Mouse (Mus musculus): ENCODE measurements around the gene Rpusd1. TPM values are rescaled to one million over a fixed set of nuclear protein-coding genes. Genes with fewer than 3 reads are reported as not detected.

Rpusd1 gene
- polyA plus RNA-seq, 1 experiment from 2014 or later = 27.0 TPM

GRCm38 (mm10) chr17:25769331-25769730, 41.9 kb downstream of the Rpusd1 start:
- no peak overlapping the region for H3K27ac ChIP-seq
- no peak for DNase-seq (ENCODE audit: low spot score)
- peaks cover 23% of the 10 kb centered on the region for H3K4me1 ChIP-seq
- WGBS = 56% methylated on average over 9 of the region's 9 CpGs
- peaks cover 6% of the 10 kb centered on the region for H3K27me3 ChIP-seq (ENCODE audit: low read depth, poor library complexity, severe bottlenecking)
- no peaks in the 10 kb centered on the region for H3K36me3 ChIP-seq
- no peak overlapping the region; the same call in 1 of the 2 replicates for H3K4me3 ChIP-seq
- no peaks in the 10 kb centered on the region for H3K9me3 ChIP-seq (replicated peaks)

DNA sequence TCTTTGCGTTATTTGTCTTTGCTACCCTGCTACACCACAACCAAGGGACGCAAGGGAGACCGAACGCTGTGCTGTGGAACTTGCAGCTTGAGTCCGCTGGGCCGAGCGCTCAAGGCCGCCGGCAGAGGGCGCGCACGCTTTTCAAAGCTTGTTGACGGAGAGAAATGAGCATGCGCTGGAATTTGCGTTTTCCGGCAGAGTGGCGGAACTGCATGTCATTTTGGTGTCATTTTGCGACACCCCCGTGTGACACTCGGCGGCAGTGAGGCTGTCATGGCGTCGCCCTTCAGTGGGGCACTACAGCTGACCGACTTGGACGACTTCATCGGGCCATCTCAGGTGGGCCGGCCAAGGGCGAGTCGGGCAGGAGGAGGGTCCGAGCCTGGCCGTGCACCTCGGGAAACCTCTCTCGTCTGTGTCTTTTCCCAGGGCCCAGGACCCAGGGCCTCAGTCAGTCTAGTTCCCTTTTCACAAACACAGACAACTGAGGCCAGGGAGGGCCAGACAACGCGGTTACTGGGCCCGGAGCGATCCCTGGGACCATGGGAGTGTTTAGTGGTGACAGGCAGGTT, 46.2 kb downstream of the Rpusd1 start, which contains the start of gene Narfl:
TSS of gene Narfl (plus strand) at position 228 of the 572 bp plus-strand sequence.
- H3K27me3 ChIP-seq (ENCODE audit: low read depth, poor library complexity, severe bottlenecking) = peaks cover 6% of the 10 kb centered on the region
- under 1% methylated on average over 37 of the region's 37 CpGs for WGBS
- peak within 1 kb of the TSS; percentile 66 for H3K4me3 ChIP-seq
- no peaks in the 10 kb centered on the region for H3K9me3 ChIP-seq (replicated peaks)
- H3K27ac ChIP-seq = peak within 1 kb of the TSS; percentile 69
- peak; percentile 100 for DNase-seq (ENCODE audit: low spot score)
- H3K36me3 ChIP-seq = peaks cover 8% of the 10 kb centered on the region
- H3K4me1 ChIP-seq = peaks cover 23% of the 10 kb centered on the region

DNA sequence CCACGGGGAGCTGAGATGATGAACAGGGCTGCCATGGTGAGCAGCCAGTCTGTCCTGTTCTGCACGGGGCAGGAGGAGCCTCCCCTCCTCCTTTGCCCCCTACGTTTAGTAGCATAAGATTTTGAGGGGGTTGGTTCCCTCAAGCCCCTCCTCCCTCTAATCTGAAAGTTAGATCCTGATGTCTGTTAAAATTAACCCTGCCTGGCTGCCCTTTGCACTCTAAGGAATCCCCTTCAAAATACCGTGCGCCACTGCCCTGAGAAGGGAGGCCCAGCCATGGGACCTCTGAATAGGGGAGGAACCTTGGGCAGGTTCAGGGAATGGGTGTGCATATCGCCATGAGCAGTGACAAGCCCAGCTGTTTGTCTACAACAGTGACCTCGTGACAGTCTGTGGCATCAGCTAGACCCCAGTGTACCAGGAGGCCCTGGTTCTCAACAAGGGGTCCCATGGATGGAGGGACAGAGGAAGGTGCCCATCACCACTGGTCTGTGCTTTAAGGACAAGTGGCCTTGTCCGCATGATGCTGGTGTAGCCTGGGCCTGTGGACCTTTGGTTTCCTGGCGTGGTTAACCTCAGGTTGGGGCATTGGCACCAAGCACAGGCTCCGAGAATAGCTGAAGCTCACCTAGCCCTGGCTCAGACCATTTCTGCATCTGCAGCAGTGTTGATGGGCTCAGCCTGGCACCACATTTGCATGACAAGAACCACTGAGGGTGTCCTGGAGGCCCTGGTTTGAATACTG, 48.0 kb downstream of the Rpusd1 start:
- DNase-seq (ENCODE audit: low spot score) = no peak
- no peaks in the 10 kb centered on the region for H3K9me3 ChIP-seq (replicated peaks)
- H3K36me3 ChIP-seq = peaks cover 20% of the 10 kb centered on the region
- H3K4me3 ChIP-seq = no peak overlapping the region
- H3K27me3 ChIP-seq (ENCODE audit: low read depth, poor library complexity, severe bottlenecking) = no peaks in the 10 kb centered on the region
- no peak overlapping the region for H3K27ac ChIP-seq
- peaks cover 19% of the 10 kb centered on the region for H3K4me1 ChIP-seq
- WGBS = 81% methylated on average over 10 of the region's 10 CpGs

GRCm38 (mm10) chr17:25777948-25778347, 50.5 kb downstream of the Rpusd1 start:
- Histone ChIP-seq H3K9me3 (replicated peaks) (no peaks in the 10 kb centered on the region), H3K4me3 (no peak overlapping the region), H3K36me3 (peaks cover 44% of the 10 kb centered on the region), H3K4me1 (peaks cover 21% of the 10 kb centered on the region), H3K27ac (no peak overlapping the region), H3K27me3 (ENCODE audit: low read depth, poor library complexity, severe bottlenecking) (no peaks in the 10 kb centered on the region)
- no peak for DNase-seq (ENCODE audit: low spot score)
- WGBS = 96% methylated on average over 5 of the region's 5 CpGs

Small RNA genes lying within 50 kb of the gene (microRNA-seq; reads per million reads assigned to microRNA genes)
- not detected for gene Gm25083
- not detected for gene Mir6966

Other genes starting within 250 kb of the Rpusd1 start
- 0.20 TPM in 1 of 2 replicates, not detected in the other for gene Sstr5, start 230.4 kb upstream of the Rpusd1 start, polyA plus RNA-seq (2016; fragmentation: Nextera tagmentation; extraction: Ambion mirVana)
- 11.1 and 13.1 TPM in 2 replicates for gene Sox8, start 157.0 kb upstream of the Rpusd1 start, polyA plus RNA-seq (2016; fragmentation: Nextera tagmentation; extraction: Ambion mirVana)
- gene Lmf1, start 148.6 kb upstream of the Rpusd1 start, polyA plus RNA-seq (2016; fragmentation: Nextera tagmentation; extraction: Ambion mirVana) = 28.9 and 29.0 TPM in 2 replicates
- gene Gng13, start 10.5 kb upstream of the Rpusd1 start, polyA plus RNA-seq (2016; fragmentation: Nextera tagmentation; extraction: Ambion mirVana) = 2.0 TPM in 2 replicates
- gene Chtf18, start 251 bp upstream of the Rpusd1 start, polyA plus RNA-seq (2016; fragmentation: Nextera tagmentation; extraction: Ambion mirVana) = 68.5 and 71.9 TPM in 2 replicates
- not detected in 2 replicates for gene Mslnl, start 8.4 kb downstream of the Rpusd1 start, polyA plus RNA-seq (2016; fragmentation: Nextera tagmentation; extraction: Ambion mirVana)
- gene Msln, start 26.7 kb downstream of the Rpusd1 start, polyA plus RNA-seq (2016; fragmentation: Nextera tagmentation; extraction: Ambion mirVana) = 0.98 TPM in 1 of 2 replicates, not detected in the other
- 21.2 and 26.8 TPM in 2 replicates for gene Narfl, start 46.1 kb downstream of the Rpusd1 start, polyA plus RNA-seq (2016; fragmentation: Nextera tagmentation; extraction: Ambion mirVana)
- 59.7 and 80.7 TPM in 2 replicates for gene Haghl, start 58.0 kb downstream of the Rpusd1 start, polyA plus RNA-seq (2016; fragmentation: Nextera tagmentation; extraction: Ambion mirVana)
- 0.44 and 0.50 TPM in 2 replicates for gene Ccdc78, start 58.9 kb downstream of the Rpusd1 start, polyA plus RNA-seq (2016; fragmentation: Nextera tagmentation; extraction: Ambion mirVana)
- gene Fam173a, start 65.2 kb downstream of the Rpusd1 start, polyA plus RNA-seq (2016; fragmentation: Nextera tagmentation; extraction: Ambion mirVana) = 55.6 and 63.3 TPM in 2 replicates
- gene AC134908.4, start 68.0 kb downstream of the Rpusd1 start, polyA plus RNA-seq (2016; fragmentation: Nextera tagmentation; extraction: Ambion mirVana) = 0.76 TPM in 1 of 2 replicates, not detected in the other
- gene Metrn, start 69.5 kb downstream of the Rpusd1 start, polyA plus RNA-seq (2016; fragmentation: Nextera tagmentation; extraction: Ambion mirVana) = 87.5 and 112 TPM in 2 replicates
- gene Fbxl16, start 81.4 kb downstream of the Rpusd1 start, polyA plus RNA-seq (2016; fragmentation: Nextera tagmentation; extraction: Ambion mirVana) = 1.0 and 1.5 TPM in 2 replicates
- gene Wdr24, start 96.0 kb downstream of the Rpusd1 start, polyA plus RNA-seq (2016; fragmentation: Nextera tagmentation; extraction: Ambion mirVana) = 31.6 and 32.0 TPM in 2 replicates
- gene Jmjd8, start 101.2 kb downstream of the Rpusd1 start, polyA plus RNA-seq (2016; fragmentation: Nextera tagmentation; extraction: Ambion mirVana) = 52.4 and 54.9 TPM in 2 replicates
- gene Stub1, start 105.7 kb downstream of the Rpusd1 start, polyA plus RNA-seq (2016; fragmentation: Nextera tagmentation; extraction: Ambion mirVana) = 408 and 426 TPM in 2 replicates
- gene Rhbdl1, start 109.6 kb downstream of the Rpusd1 start, polyA plus RNA-seq (2016; fragmentation: Nextera tagmentation; extraction: Ambion mirVana) = 1.0 and 1.2 TPM in 2 replicates
- 1.5 and 1.9 TPM in 2 replicates for gene Gm20683, start 114.1 kb downstream of the Rpusd1 start, polyA plus RNA-seq (2016; fragmentation: Nextera tagmentation; extraction: Ambion mirVana)
- gene Rhot2, start 117.2 kb downstream of the Rpusd1 start, polyA plus RNA-seq (2016; fragmentation: Nextera tagmentation; extraction: Ambion mirVana) = 30.8 and 32.6 TPM in 2 replicates
- 45.5 and 46.2 TPM in 2 replicates for gene Wdr90, start 133.8 kb downstream of the Rpusd1 start, polyA plus RNA-seq (2016; fragmentation: Nextera tagmentation; extraction: Ambion mirVana)
- gene Mcrip2, start 141.1 kb downstream of the Rpusd1 start, polyA plus RNA-seq (2016; fragmentation: Nextera tagmentation; extraction: Ambion mirVana) = 13.6 and 22.0 TPM in 2 replicates
- 69.3 and 69.6 TPM in 2 replicates for gene Mettl26, start 147.4 kb downstream of the Rpusd1 start, polyA plus RNA-seq (2016; fragmentation: Nextera tagmentation; extraction: Ambion mirVana)
- gene Wfikkn1, start 153.2 kb downstream of the Rpusd1 start, polyA plus RNA-seq (2016; fragmentation: Nextera tagmentation; extraction: Ambion mirVana) = 2.6 and 5.6 TPM in 2 replicates
- gene Rab40c, start 192.1 kb downstream of the Rpusd1 start, polyA plus RNA-seq (2016; fragmentation: Nextera tagmentation; extraction: Ambion mirVana) = 37.5 and 37.9 TPM in 2 replicates
- 65.2 and 72.1 TPM in 2 replicates for gene Pigq, start 217.3 kb downstream of the Rpusd1 start, polyA plus RNA-seq (2016; fragmentation: Nextera tagmentation; extraction: Ambion mirVana)
- gene Nhlrc4, start 217.3 kb downstream of the Rpusd1 start, polyA plus RNA-seq (2016; fragmentation: Nextera tagmentation; extraction: Ambion mirVana) = 0.10 and 0.18 TPM in 2 replicates
- gene A930017K11Rik, start 224.9 kb downstream of the Rpusd1 start, polyA plus RNA-seq (2016; fragmentation: Nextera tagmentation; extraction: Ambion mirVana) = 0.08 and 0.20 TPM in 2 replicates

Data from limb, embryonic 10.5 days (tissue).